Mouse (Mus musculus) cerebellum, adult (tissue): ENCODE results near the gene Aebp2.
"Not testable (repeated sequence)": the region's sequence is repeated elsewhere in the genome, so short reads cannot be mapped to it uniquely, and the experiment has no call there.

Experiments used
- ATAC-seq: cut with Nextera tagmentation; 2 replicates; pipeline ENCODE4 v1.9.2; 2017; ENCODE audit warnings: mild to moderate bottlenecking, moderate library complexity, mixed read lengths; ENCODE audit not compliant: insufficient number of reproducible peaks, low FRiP score, low TSS enrichment

Aebp2 gene

GRCm38 (mm10) chr6:140645931-140646330 is 23.5 kb downstream of the Aebp2 start:
- no peak for ATAC-seq

GRCm38 (mm10) chr6:140646892-140647291 is 24.4 kb downstream of the Aebp2 start:
- ATAC-seq: no peak

- ATAC-seq: no peak
Observed at GRCm38 (mm10) chr6:140649812-140650211, 27.3 kb downstream of the Aebp2 start.

GRCm38 (mm10) chr6:140651923-140652322 is 29.5 kb downstream of the Aebp2 start:
- no peak for ATAC-seq

- ATAC-seq: peak; percentile 46
Observed at GRCm38 (mm10) chr6:140655451-140655850, 33.0 kb downstream of the Aebp2 start.

GRCm38 (mm10) chr6:140656991-140657390 is 34.5 kb downstream of the Aebp2 start:
- ATAC-seq: no peak

GRCm38 (mm10) chr6:140657920-140658522 is 35.6 kb downstream of the Aebp2 start:
- no peak for ATAC-seq

- ATAC-seq: no peak
Observed at GRCm38 (mm10) chr6:140661111-140661510, 38.6 kb downstream of the Aebp2 start.

- no peak for ATAC-seq
Observed at GRCm38 (mm10) chr6:140661777-140662176, 39.3 kb downstream of the Aebp2 start.

- no peak for ATAC-seq
Observed at GRCm38 (mm10) chr6:140662290-140662689, 39.8 kb downstream of the Aebp2 start.

GRCm38 (mm10) chr6:140662697-140663096 is 40.2 kb downstream of the Aebp2 start:
- not testable (repeated sequence) for ATAC-seq

- ATAC-seq: no peak
Observed at GRCm38 (mm10) chr6:140664611-140665010, 42.1 kb downstream of the Aebp2 start.

GRCm38 (mm10) chr6:140666486-140667240 is 44.2 kb downstream of the Aebp2 start:
- peak; percentile 38 for ATAC-seq

GRCm38 (mm10) chr6:140667289-140667906 is 44.9 kb downstream of the Aebp2 start:
- ATAC-seq: no peak

- ATAC-seq: no peak
Observed at GRCm38 (mm10) chr6:140674414-140674813, 52.0 kb downstream of the Aebp2 start.

- no peak for ATAC-seq
Observed at GRCm38 (mm10) chr6:140676094-140676493, 53.6 kb downstream of the Aebp2 start.

- ATAC-seq: no peak
Observed at GRCm38 (mm10) chr6:140677041-140677440, 54.6 kb downstream of the Aebp2 start.

GRCm38 (mm10) chr6:140677960-140678359 is 55.5 kb downstream of the Aebp2 start:
- ATAC-seq: no peak

- peak; percentile 88 for ATAC-seq
Observed at GRCm38 (mm10) chr6:140678658-140679271, 56.3 kb downstream of the Aebp2 start.

- ATAC-seq: no peak
Observed at GRCm38 (mm10) chr6:140680713-140681112, 58.2 kb downstream of the Aebp2 start.

GRCm38 (mm10) chr6:140682829-140683228 is 60.4 kb downstream of the Aebp2 start:
- ATAC-seq: no peak
